Mouse (Mus musculus) neural tube, embryonic 14.5 days (tissue): ENCODE results near the gene Ssh2. TPM values are rescaled to one million over a fixed set of nuclear protein-coding genes. Genes with fewer than 3 reads are reported as not detected.
"Not testable (repeated sequence)": the region's sequence is repeated elsewhere in the genome, so short reads cannot be mapped to it uniquely, and the experiment has no call there.

Experiments
- ATAC-seq: fragments of 200-750 bp; cut with Nextera tagmentation; 2 replicates; pipeline ENCODE4 v1.8.0; 2017; ENCODE audit warnings: low read depth, mild to moderate bottlenecking, moderate TSS enrichment, moderate library complexity
- H3K27ac ChIP-seq: fragments of 300-500 bp; sonication (generic); 2 replicates; pipeline ENCODE4 v1.5.1; 2014; ENCODE audit warnings: low read depth, mild to moderate bottlenecking, control low read depth, low read length, moderate library complexity, mixed read lengths
- H3K27me3 ChIP-seq: fragments of 300-500 bp; sonication (generic); 2 replicates; pipeline ENCODE4 v1.6.1; 2014; ENCODE audit warnings: low read length; ENCODE audit not compliant: control insufficient read depth, insufficient read depth
- H3K36me3 ChIP-seq: fragments of 300-500 bp; sonication (generic); 2 replicates; pipeline ENCODE4 v1.6.1; 2014; ENCODE audit warnings: low read length, mixed read lengths; ENCODE audit not compliant: control insufficient read depth, insufficient read depth
- H3K4me1 ChIP-seq: fragments of 300-500 bp; sonication (generic); 2 replicates; pipeline ENCODE4 v1.6.1; 2014; ENCODE audit warnings: low read length; ENCODE audit not compliant: control insufficient read depth, insufficient read depth
- H3K4me2 ChIP-seq: fragments of 300-500 bp; sonication (generic); 2 replicates; pipeline ENCODE4 v1.6.1; 2014; ENCODE audit warnings: mild to moderate bottlenecking, low read depth, low read length, control low read depth
- H3K4me3 ChIP-seq: fragments of 300-500 bp; sonication (generic); 2 replicates; pipeline ENCODE4 v1.5.1; 2014; ENCODE audit warnings: low read depth, low read length, control low read depth, mixed read lengths
- H3K9ac ChIP-seq: fragments of 300-500 bp; sonication (generic); replicated peaks from 2 replicates; pipeline ENCODE4 v1.6.1; 2014; ENCODE audit warnings: low read depth, mild to moderate bottlenecking, control low read depth, low read length, mixed read lengths
- H3K9me3 ChIP-seq: fragments of 300-500 bp; sonication (generic); 2 replicates; pipeline ENCODE4 v1.6.1; 2016; ENCODE audit warnings: low read length; ENCODE audit not compliant: control insufficient read depth
- WGBS: fragments of 180-500 bp; shearing (Covaris S2); extraction: QIAGEN DNeasy Blood & Tissue Kit; methylation state at CpG from one replicate; pipeline ENCODE4 v1.1.7; 2014; 5-methylcytosine and 5-hydroxymethylcytosine counted together
- polyA plus RNA-seq: library from polyadenylated mRNA; unstranded; fragments of >200 nt; fragmentation: Nextera tagmentation; extraction: Ambion mirVana; gene quantifications from 2 replicates; pipeline ENCODE4 v1.2.1, GENCODE M21; 2014

Gene Ssh2
- polyA plus RNA-seq, 1 experiment from 2014 or later = 21.9 TPM

DNA sequence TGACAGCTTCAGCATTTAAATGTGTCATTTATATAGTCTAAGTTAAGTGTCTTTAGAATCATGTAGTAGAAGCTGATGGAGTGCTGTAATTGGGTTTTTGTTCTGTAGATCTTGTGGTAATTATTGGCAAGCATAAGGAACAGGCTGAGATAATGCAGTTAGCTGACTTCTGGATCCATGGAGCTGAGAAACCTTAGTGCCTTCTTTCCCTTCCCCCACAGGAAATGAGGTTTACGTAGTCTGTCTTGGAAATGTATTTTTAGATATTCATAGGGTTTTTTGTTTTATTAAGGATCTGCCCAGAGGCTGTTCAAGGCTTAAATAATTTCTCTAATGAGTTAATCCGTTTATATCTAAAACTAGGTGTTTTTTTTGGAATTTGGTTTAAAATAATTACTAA lies 26.8 kb downstream of the Ssh2 start:
- WGBS = 78% methylated on average over 2 of the region's 2 CpGs
- Histone ChIP-seq H3K27ac (no peak overlapping the region), H3K27me3 (no peaks in the 10 kb centered on the region), H3K9me3 (no peaks in the 10 kb centered on the region), H3K9ac (no peak overlapping the region), H3K36me3 (no peaks in the 10 kb centered on the region), H3K4me3 (no peak overlapping the region), H3K4me1 (no peaks in the 10 kb centered on the region), H3K4me2 (no peak overlapping the region)
- no peak for ATAC-seq

DNA sequence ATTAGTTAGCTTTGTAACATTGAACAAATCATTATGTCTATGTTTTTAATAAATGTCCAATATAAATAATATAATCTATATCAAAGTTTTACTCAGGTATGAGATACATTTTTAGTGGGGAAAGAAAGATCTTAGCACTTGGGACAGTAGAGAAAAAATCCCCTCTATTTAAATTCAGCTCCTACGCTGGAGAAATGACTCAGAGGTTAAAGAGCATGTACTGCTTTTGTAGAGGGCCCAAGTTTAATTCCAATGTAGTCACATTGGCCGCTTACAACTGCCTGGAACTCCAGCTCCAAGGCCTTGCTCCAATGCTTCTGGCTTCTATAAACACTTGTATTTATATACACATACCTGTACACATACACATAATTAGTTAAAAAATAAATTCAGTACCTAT lies 36.7 kb downstream of the Ssh2 start:
- 77% methylated on average over 2 of the region's 2 CpGs for WGBS

GRCm38 (mm10) chr11:77259441-77259840 lies 43.4 kb downstream of the Ssh2 start:
- WGBS = 71% methylated on average over 2 of the region's 2 CpGs
- H3K4me1 ChIP-seq = no peaks in the 10 kb centered on the region
- H3K4me2 ChIP-seq = no peak overlapping the region
- ATAC-seq = no peak
- no peak overlapping the region for H3K4me3 ChIP-seq
- no peak overlapping the region for H3K27ac ChIP-seq
- no peaks in the 10 kb centered on the region for H3K9me3 ChIP-seq
- no peaks in the 10 kb centered on the region for H3K36me3 ChIP-seq
- no peak overlapping the region for H3K9ac ChIP-seq
- H3K27me3 ChIP-seq = no peaks in the 10 kb centered on the region

More for the DNA sequence above, 36.7 kb downstream of the Ssh2 start:
- Histone ChIP-seq H3K4me2 (no peak overlapping the region), H3K27ac (no peak overlapping the region), H3K36me3 (no peaks in the 10 kb centered on the region), H3K27me3 (no peaks in the 10 kb centered on the region), H3K4me1 (no peaks in the 10 kb centered on the region), H3K9me3 (no peaks in the 10 kb centered on the region), H3K9ac (no peak overlapping the region), H3K4me3 (no peak overlapping the region)
- ATAC-seq = no peak

DNA sequence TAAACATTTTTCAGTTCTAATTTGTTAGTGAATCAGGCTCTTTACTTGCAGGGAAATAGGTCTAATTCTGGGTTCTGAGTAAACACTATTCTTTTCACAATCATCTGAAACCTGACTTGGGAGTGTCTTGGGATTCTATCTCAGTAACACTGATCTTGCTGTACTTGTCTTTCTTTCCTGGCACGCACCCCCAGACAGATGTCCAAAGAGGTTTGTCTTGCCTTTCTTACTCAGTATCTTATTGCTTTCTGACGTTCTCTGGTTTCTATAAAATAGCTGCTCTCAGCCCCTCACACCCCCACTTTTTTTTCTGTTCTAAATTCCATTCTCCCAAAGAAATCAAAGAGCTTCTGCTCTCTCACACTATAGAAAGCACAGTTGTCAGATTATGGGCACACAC lies 51.3 kb downstream of the Ssh2 start:
- Histone ChIP-seq H3K4me1 (no peaks in the 10 kb centered on the region), H3K36me3 (no peaks in the 10 kb centered on the region), H3K27me3 (no peaks in the 10 kb centered on the region), H3K9ac (no peak overlapping the region), H3K27ac (no peak overlapping the region), H3K9me3 (no peaks in the 10 kb centered on the region), H3K4me2 (no peak overlapping the region), H3K4me3 (no peak overlapping the region)
- no peak for ATAC-seq
- WGBS = 85% methylated on average over 2 of the region's 2 CpGs

GRCm38 (mm10) chr11:77276000-77276399 lies 59.9 kb downstream of the Ssh2 start:
- 86% methylated on average over 2 of the region's 2 CpGs for WGBS
- no peaks in the 10 kb centered on the region for H3K9me3 ChIP-seq
- H3K27ac ChIP-seq = no peak overlapping the region
- no peak overlapping the region for H3K4me2 ChIP-seq
- no peak overlapping the region for H3K9ac ChIP-seq
- no peaks in the 10 kb centered on the region for H3K4me1 ChIP-seq
- H3K27me3 ChIP-seq = no peaks in the 10 kb centered on the region
- no peak for ATAC-seq
- no peak overlapping the region for H3K4me3 ChIP-seq
- H3K36me3 ChIP-seq = no peaks in the 10 kb centered on the region

GRCm38 (mm10) chr11:77278538-77278937 lies 62.5 kb downstream of the Ssh2 start:
- not testable (repeated sequence) for H3K4me1 ChIP-seq, H3K9me3 ChIP-seq, H3K27me3 ChIP-seq, H3K4me2 ChIP-seq, H3K36me3 ChIP-seq, H3K4me3 ChIP-seq, ATAC-seq, H3K9ac ChIP-seq, H3K27ac ChIP-seq
- 97% methylated on average over 1 of the region's 1 CpGs for WGBS

DNA sequence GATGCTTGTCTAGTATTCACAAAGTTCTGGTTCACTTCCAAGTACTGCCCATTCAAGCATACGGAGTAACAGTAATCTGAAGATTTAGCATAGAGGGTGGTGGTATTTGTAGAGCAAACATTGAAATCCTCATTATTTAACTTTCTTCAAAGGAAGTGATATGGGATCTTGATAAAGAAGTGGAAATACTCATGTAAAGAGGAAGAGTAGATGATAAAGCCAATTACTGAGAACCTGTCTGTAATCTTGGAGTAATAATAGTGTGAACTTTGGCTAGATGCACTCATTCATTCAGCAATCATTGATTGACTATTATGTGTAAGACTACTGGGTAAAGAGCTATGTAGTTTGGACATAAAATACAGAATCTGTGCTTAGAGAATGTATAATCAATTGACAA lies 64.1 kb downstream of the Ssh2 start:
- 94% methylated on average over 1 of the region's 1 CpGs for WGBS
- no peak overlapping the region for H3K4me2 ChIP-seq
- H3K9me3 ChIP-seq = no peaks in the 10 kb centered on the region
- H3K27ac ChIP-seq = no peak overlapping the region
- H3K4me3 ChIP-seq = no peak overlapping the region
- H3K27me3 ChIP-seq = no peaks in the 10 kb centered on the region
- no peaks in the 10 kb centered on the region for H3K36me3 ChIP-seq
- H3K9ac ChIP-seq = no peak overlapping the region
- no peaks in the 10 kb centered on the region for H3K4me1 ChIP-seq
- ATAC-seq = no peak

DNA sequence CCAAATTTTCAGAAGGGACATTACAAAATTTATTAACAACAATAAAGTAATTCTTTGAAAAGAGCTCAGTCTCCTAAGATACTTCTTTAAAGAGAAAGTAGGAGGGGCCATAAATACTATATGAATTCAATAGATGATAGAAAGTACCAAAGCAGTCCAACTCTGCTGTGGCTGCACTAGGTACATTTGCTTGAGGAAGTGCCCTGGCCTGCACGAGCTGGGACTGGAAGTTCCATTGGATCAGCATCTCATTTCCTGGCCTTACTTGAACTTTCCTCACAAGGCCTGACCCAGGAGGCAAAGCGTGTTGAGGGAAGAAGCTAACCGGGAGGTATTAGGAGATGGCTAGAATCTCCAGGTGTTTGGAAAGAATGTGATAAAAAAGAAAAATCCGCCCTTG lies 75.4 kb downstream of the Ssh2 start:
- WGBS = 84% methylated on average over 4 of the region's 4 CpGs
- no peak for ATAC-seq
- H3K9ac ChIP-seq = no peak overlapping the region
- H3K4me3 ChIP-seq = no peak overlapping the region
- H3K27me3 ChIP-seq = no peaks in the 10 kb centered on the region
- H3K9me3 ChIP-seq = no peaks in the 10 kb centered on the region
- H3K36me3 ChIP-seq = no peaks in the 10 kb centered on the region
- no peak overlapping the region for H3K4me2 ChIP-seq
- H3K27ac ChIP-seq = no peak overlapping the region
- no peaks in the 10 kb centered on the region for H3K4me1 ChIP-seq

DNA sequence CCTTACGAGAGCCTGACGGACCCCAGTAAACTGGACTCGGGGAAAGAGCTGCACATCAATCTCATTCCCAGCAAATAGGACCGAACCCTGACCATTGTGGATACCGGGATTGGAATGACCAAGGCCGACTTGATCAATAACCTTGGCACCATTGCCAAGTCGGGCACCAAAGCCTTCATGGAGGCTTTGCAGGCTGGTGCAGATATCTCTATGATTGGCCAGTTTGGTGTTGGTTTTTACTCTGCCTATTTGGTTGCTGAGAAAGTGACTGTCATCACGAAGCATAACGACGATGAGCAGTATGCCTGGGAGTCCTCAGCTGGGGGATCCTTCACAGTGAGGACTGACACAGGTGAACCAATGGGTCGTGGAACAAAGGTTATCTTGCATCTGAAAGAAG lies 77.6 kb downstream of the Ssh2 start:
- not testable (repeated sequence) for H3K36me3 ChIP-seq, H3K4me3 ChIP-seq, ATAC-seq, H3K27me3 ChIP-seq, H3K4me1 ChIP-seq, H3K9me3 ChIP-seq, H3K4me2 ChIP-seq, H3K9ac ChIP-seq, H3K27ac ChIP-seq
- WGBS = 88% methylated on average over 7 of the region's 11 CpGs

- Histone ChIP-seq H3K9ac (no peak overlapping the region), H3K4me2 (no peak overlapping the region), H3K4me1 (no peaks in the 10 kb centered on the region), H3K9me3 (no peaks in the 10 kb centered on the region), H3K4me3 (no peak overlapping the region), H3K36me3 (no peaks in the 10 kb centered on the region), H3K27me3 (no peaks in the 10 kb centered on the region), H3K27ac (no peak overlapping the region)
- 50% methylated on average over 1 of the region's 1 CpGs for WGBS
- ATAC-seq = no peak
These were observed 81.2 kb downstream of the Ssh2 start for GRCm38 (mm10) chr11:77297246-77297645.
